Mouse (Mus musculus) heart, adult 2 months (tissue): ENCODE results near the gene Acvrl1. TPM values are rescaled to one million over a fixed set of nuclear protein-coding genes. Genes with fewer than 3 reads are reported as not detected.

Source experiments
- DNase-seq, 2 experiments: peaks; one replicate each; pipeline ENCODE4 v3.0.0; 2021
- H3K27ac ChIP-seq: fragments of 200-600 bp; 2 replicates; pipeline ENCODE4 v1.8.1; 2022
- H3K27me3 ChIP-seq: fragments of 200-500 bp; 2 replicates; pipeline ENCODE4 v1.6.1; 2012; ENCODE audit warnings: mild to moderate bottlenecking, low read length, inconsistent platforms, mixed read lengths; ENCODE audit not compliant: control insufficient read depth, insufficient read depth
- H3K36me3 ChIP-seq: fragments of 200-500 bp; 2 replicates; pipeline ENCODE4 v1.6.1; 2012; ENCODE audit warnings: low read length, inconsistent platforms; ENCODE audit not compliant: control insufficient read depth, insufficient read depth
- H3K4me1 ChIP-seq: fragments of 200-500 bp; 2 replicates; pipeline ENCODE4 v1.6.1; 2011; ENCODE audit warnings: low read length; ENCODE audit not compliant: control insufficient read depth, insufficient read depth
- H3K4me3 ChIP-seq: fragments of 200-600 bp; 2 replicates; pipeline ENCODE4 v1.8.1; 2022
- H3K79me2 ChIP-seq: fragments of 200-500 bp; replicated peaks from 2 replicates; pipeline ENCODE4 v1.6.1; 2012; ENCODE audit warnings: mild to moderate bottlenecking, inconsistent platforms, low read length, moderate library complexity, mixed read lengths; ENCODE audit not compliant: control insufficient read depth, insufficient read depth
- H3K9ac ChIP-seq: fragments of 200-500 bp; 2 replicates; pipeline ENCODE4 v1.6.1; 2012; ENCODE audit warnings: low read depth, mild to moderate bottlenecking, control low read depth, inconsistent platforms, low read length, mixed read lengths
- CTCF ChIP-seq: fragments of 200-600 bp; IDR thresholded peaks from 2 replicates; pipeline ENCODE4 v1.8.1; 2022; ENCODE audit warnings: antibody characterized with exemption, mild to moderate bottlenecking, moderate library complexity
- EP300 ChIP-seq: fragments of 200-500 bp; IDR thresholded peaks from 2 replicates; pipeline ENCODE4 v1.6.1; 2011; ENCODE audit warnings: low read depth, low read length, control low read depth; ENCODE audit not compliant: insufficient read depth
- POLR2A ChIP-seq: fragments of 200-500 bp; IDR thresholded peaks from 2 replicates; pipeline ENCODE4 v1.6.1; 2011; ENCODE audit warnings: mild to moderate bottlenecking, low read depth, low read length, control low read depth; ENCODE audit not compliant: insufficient read depth
- WGBS: fragments of 180-500 bp; shearing (Covaris S2); methylation state at CpG from one replicate; pipeline ENCODE4 v1.1.7; 2018; 5-methylcytosine and 5-hydroxymethylcytosine counted together
- intact Hi-C: fragments of 180-260 bp; cut with DNase I; formaldehyde crosslinking; loops from one replicate; pipeline ENCODE4 v1.15.1; 2025
- microRNA-seq, 2 experiments: library from miRNA; unstranded; fragments of <30 nt; microRNA quantifications; one replicate each; pipeline ENCODE4 v1.2.0; 2021
- polyA plus RNA-seq: library from polyadenylated mRNA; depleted of rRNA; stranded (reverse); fragments of >200 nt; gene quantifications from 2 replicates; pipeline ENCODE4 v1.2.3, GENCODE M21; 2012; rRNA removed
- total RNA-seq, 2 experiments: library from RNA; stranded (reverse); gene quantifications; 2 replicates each; pipeline ENCODE4 v1.2.3; 2021

The Acvrl1 gene
- total and polyA plus RNA-seq, 3 experiments = 24.1 to 35.0 (median 29.5) TPM

DNA sequence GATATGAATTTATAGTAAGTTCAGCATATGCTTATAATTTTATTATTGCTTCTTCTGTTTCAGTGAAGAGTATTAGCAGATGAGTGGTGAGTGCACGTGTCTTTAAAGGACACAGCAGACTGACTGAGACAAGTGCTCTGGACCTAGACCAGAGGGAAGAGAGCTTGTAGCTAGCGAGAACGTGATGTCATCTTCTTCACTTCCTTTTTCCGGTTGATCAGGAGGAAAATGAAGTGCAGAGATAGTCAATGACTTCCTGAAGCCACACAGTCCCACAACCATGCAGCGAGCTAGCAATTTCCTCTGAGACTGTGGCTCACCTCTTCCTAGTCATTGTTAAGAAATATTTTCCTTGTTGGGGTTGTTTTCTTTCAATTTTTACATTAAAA, 62.4 kb downstream of the Acvrl1 start:
- peaks cover 2% of the 10 kb centered on the region for H3K79me2 ChIP-seq
- H3K9ac ChIP-seq = no peak overlapping the region
- H3K4me1 ChIP-seq = peaks cover 20% of the 10 kb centered on the region
- no peak for DNase-seq
- H3K27ac ChIP-seq = peak overlapping the region; percentile 40
- TF ChIP-seq EP300 (no peak), CTCF (no peak), POLR2A (no peak)
- no peaks in the 10 kb centered on the region for H3K36me3 ChIP-seq
- 27% methylated on average over 5 of the region's 5 CpGs for WGBS
- H3K27me3 ChIP-seq = no peaks in the 10 kb centered on the region
- no peak overlapping the region for H3K4me3 ChIP-seq
- intact Hi-C loops = no loop called here

DNA sequence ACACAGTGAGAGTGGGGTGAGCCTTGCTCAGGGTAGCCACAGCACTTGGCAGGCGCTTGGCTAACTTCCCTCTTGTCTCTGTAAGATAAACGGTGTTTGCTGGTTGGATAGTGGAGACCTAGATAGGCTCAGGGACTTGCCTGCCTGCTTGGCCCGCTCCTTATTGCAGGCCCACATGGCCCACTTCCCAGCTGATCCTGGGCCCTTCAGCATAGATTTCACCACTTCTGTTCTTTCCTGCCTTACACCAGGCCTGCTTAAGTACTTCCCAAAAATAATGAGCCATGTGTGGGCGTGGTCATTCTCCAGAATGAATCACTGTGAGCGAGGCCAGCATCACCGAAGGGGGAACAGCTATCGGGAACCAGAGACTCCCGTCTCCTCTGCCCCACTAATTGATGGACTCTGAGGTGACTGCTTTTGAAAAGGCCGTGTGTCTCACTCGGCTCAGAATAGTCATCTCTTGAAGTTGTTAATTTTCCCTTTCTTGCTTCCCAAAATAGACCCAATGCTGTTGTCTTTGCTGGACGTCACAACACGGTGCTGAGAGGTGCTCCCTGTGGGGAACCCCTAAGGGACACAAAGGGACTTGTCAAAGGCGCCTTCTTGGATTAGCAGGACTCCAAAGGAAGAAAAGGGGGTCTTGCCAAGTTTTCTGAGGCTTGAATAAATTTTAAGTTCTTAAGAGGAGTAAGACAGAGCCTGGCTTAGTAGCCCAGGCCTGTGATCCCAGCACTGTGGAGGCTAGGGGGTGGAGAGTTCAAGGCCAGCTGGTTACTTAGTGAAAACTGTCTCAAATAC, 63.3 kb downstream of the Acvrl1 start:
- H3K27ac ChIP-seq = peak overlapping the region; percentile 40
- H3K36me3 ChIP-seq = no peaks in the 10 kb centered on the region
- no peak overlapping the region for H3K4me3 ChIP-seq
- WGBS = 15% methylated on average over 13 of the region's 13 CpGs
- intact Hi-C loops = no loop called here
- TF ChIP-seq CTCF (no peak), POLR2A (no peak), EP300 (no peak)
- no peaks in the 10 kb centered on the region for H3K27me3 ChIP-seq
- no peak overlapping the region for H3K9ac ChIP-seq
- peak; percentile 69 to 84 for DNase-seq
- no peaks in the 10 kb centered on the region; the same call in 1 of the 2 replicates for H3K79me2 ChIP-seq
- peaks cover 20% of the 10 kb centered on the region for H3K4me1 ChIP-seq

DNA sequence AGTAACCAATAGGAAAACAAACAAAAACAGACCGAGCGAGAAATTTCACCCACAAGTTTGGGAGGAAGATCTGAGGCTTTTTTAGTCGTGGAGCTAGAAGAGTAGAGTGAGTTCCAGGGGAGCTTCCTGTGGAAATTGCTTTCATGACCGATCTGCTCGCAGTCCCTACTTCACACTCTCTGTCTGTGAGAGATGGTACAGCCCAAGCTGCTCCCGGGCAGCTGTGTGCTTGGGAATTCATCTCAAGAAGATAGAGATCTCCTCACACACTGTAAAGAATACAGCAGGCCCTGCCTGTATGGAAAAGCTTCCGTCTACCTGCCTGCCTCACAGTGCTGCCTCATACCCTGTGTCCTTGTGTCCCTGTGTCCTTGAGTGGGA, 63.9 kb downstream of the Acvrl1 start:
- intact Hi-C loops = no loop called here
- DNase-seq = no peak
- Histone ChIP-seq H3K79me2 (no peaks in the 10 kb centered on the region; the same call in 1 of the 2 replicates), H3K4me1 (peaks cover 20% of the 10 kb centered on the region), H3K36me3 (no peaks in the 10 kb centered on the region), H3K9ac (no peak overlapping the region), H3K27me3 (no peaks in the 10 kb centered on the region), H3K27ac (no peak overlapping the region; the same call in 1 of the 2 replicates), H3K4me3 (no peak overlapping the region)
- WGBS = 58% methylated on average over 7 of the region's 7 CpGs
- TF ChIP-seq CTCF (no peak), EP300 (no peak), POLR2A (no peak)

DNA sequence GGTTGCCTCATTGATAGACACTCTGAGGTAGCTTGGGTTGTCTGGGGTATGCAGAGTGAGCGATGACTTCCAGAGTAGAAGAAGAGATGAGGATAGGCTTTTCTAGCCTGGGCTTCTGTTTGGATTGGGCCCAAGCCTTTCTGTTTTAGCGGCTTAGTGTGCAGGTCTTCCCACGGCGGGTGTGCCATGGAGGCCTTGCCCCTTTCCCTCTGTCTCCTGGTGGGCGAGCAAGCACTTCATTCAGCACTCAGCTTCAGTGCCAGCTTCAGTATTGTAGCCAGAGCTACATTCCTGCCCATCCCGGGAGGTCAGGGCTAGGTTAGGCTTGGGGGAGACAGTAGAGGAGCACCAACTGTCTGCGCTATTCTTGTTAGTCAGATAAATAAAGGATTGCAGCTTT, 64.3 kb downstream of the Acvrl1 start:
- Histone ChIP-seq H3K4me1 (peaks cover 20% of the 10 kb centered on the region), H3K36me3 (no peaks in the 10 kb centered on the region), H3K27ac (no peak overlapping the region), H3K9ac (no peak overlapping the region), H3K27me3 (no peaks in the 10 kb centered on the region), H3K79me2 (no peaks in the 10 kb centered on the region), H3K4me3 (no peak overlapping the region)
- DNase-seq = no peak
- 84% methylated on average over 7 of the region's 7 CpGs for WGBS
- intact Hi-C loops = no loop called here
- TF ChIP-seq POLR2A (no peak), EP300 (no peak), CTCF (no peak)

DNA sequence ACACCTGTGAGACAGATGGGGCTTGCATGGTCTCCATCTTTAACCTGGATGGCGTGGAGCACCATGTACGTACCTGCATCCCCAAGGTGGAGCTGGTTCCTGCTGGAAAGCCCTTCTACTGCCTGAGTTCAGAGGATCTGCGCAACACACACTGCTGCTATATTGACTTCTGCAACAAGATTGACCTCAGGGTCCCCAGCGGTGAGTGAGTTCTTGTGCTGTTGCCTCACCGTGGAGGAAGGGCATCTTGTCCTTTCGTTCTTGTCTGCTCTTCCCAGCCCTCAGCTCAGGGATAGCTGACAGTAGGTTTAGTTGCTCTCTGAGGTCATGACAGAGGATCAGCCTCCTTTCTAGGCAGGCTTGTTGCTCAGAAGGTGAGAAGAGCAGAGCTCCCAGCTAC, 65.6 kb downstream of the Acvrl1 start:
- no peak overlapping the region for H3K4me3 ChIP-seq
- no peaks in the 10 kb centered on the region for H3K36me3 ChIP-seq
- no peaks in the 10 kb centered on the region; the same call in 1 of the 2 replicates for H3K79me2 ChIP-seq
- no peak for DNase-seq
- no peak for TF ChIP-seq POLR2A
- no peak for TF ChIP-seq EP300
- TF ChIP-seq CTCF = no peak
- intact Hi-C loops = no loop called here
- WGBS = 92% methylated on average over 6 of the region's 6 CpGs
- no peaks in the 10 kb centered on the region for H3K27me3 ChIP-seq
- no peak overlapping the region for H3K27ac ChIP-seq
- H3K9ac ChIP-seq = no peak overlapping the region
- peaks cover 20% of the 10 kb centered on the region for H3K4me1 ChIP-seq

Small RNA genes lying within 50 kb of the gene (microRNA-seq; reads per million reads assigned to microRNA genes)
- 0 reads per million in 2 experiments for gene Mir6962

Other genes with a start within 250 kb of the Acvrl1 start
- not detected for gene Gm47841, start 81.1 kb upstream of the Acvrl1 start, total RNA-seq
- gene Gm47841, start 81.1 kb upstream of the Acvrl1 start, polyA plus RNA-seq = not detected in 2 replicates
- gene Fignl2, start 50.0 kb upstream of the Acvrl1 start, total RNA-seq = 1 to 10 TPM in 1 of 2 experiments, under 1 TPM in 1; 0.86 to 1.3 TPM
- 1.6 and 1.9 TPM in 2 replicates for gene Fignl2, start 50.0 kb upstream of the Acvrl1 start, polyA plus RNA-seq
- gene Ankrd33, start 12.8 kb upstream of the Acvrl1 start, total RNA-seq = not detected
- gene Ankrd33, start 12.8 kb upstream of the Acvrl1 start, polyA plus RNA-seq = not detected in 2 replicates
- gene Acvr1b, start 45.5 kb downstream of the Acvrl1 start, total RNA-seq = 10 to 100 TPM in 1 of 2 experiments, 1 to 10 TPM in 1; 9.9 to 12.3 TPM
- gene Acvr1b, start 45.5 kb downstream of the Acvrl1 start, polyA plus RNA-seq = 15.3 and 19.3 TPM in 2 replicates
- 10 to 100 TPM; 10.9 to 11.5 TPM for gene Grasp, start 95.7 kb downstream of the Acvrl1 start, total RNA-seq
- gene Grasp, start 95.7 kb downstream of the Acvrl1 start, polyA plus RNA-seq = 7.4 and 7.6 TPM in 2 replicates
- gene Nr4a1, start 125.7 kb downstream of the Acvrl1 start, total RNA-seq = 10 to 100 TPM; 12.1 to 45.3 TPM
- 17.0 and 23.8 TPM in 2 replicates for gene Nr4a1, start 125.7 kb downstream of the Acvrl1 start, polyA plus RNA-seq
- gene Atg101, start 155.8 kb downstream of the Acvrl1 start, total RNA-seq = 10 to 100 TPM; 21.2 to 22.4 TPM
- 26.4 and 29.3 TPM in 2 replicates for gene Atg101, start 155.8 kb downstream of the Acvrl1 start, polyA plus RNA-seq
- gene 6030408B16Rik, start 164.7 kb downstream of the Acvrl1 start, total RNA-seq = 1 to 10 TPM in 1 of 2 experiments, under 1 TPM in 1; 0.70 to 1.1 TPM
- 2.5 and 6.3 TPM in 2 replicates for gene 6030408B16Rik, start 164.7 kb downstream of the Acvrl1 start, polyA plus RNA-seq
- 1 to 10 TPM; 2.2 to 2.8 TPM for gene Krt80, start 241.6 kb downstream of the Acvrl1 start, total RNA-seq
- 2.0 and 3.2 TPM in 2 replicates for gene Krt80, start 241.6 kb downstream of the Acvrl1 start, polyA plus RNA-seq